Mouse (Mus musculus): ENCODE results near the gene Gbe1.

DNA sequence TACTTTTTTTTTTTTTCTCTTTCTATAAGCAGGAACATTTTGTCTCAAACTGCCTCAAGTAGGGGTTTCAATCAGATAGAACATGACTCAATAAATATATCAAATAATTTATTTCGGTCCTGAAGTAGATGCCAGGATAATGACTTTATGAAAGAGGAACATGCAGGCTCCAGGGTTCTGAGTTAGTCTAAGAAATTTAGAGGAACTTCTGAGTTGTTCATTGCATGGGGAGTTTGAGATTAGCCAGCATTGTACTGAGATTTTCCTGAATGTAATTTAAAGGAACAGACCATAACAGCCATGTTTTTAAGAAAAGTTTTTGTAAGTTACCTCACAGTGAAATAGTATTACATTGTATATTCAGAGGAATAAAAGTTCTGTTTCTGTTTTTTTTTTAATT is 71.7 kb downstream of the Gbe1 start:
- TF ChIP-seq CTCF (IDR thresholded peaks at IDR 0.05; ENCODE audit: extremely low read depth, insufficient read depth, insufficient read length, insufficient replicate concordance) (no peak), POLR2A (IDR thresholded peaks at IDR 0.05; ENCODE audit: low read depth, low read length) (no peak)
